Mouse (Mus musculus) left cerebral cortex, postnatal 10 days (tissue): ENCODE data around the gene Ttll13. TPM values are rescaled to one million over a fixed set of nuclear protein-coding genes. Genes with fewer than 3 reads are reported as not detected.

Experiments
- DNase-seq, 2 experiments: peaks; one replicate each; pipeline ENCODE4 v3.0.0; 2021 to 2022; ENCODE audit warnings: low spot score in 2 of 2, mixed read lengths in 1 of 2; ENCODE audit errors: extremely low spot score in 1 of 2
- intact Hi-C: fragments of 180-260 bp; cut with DNase I; formaldehyde crosslinking; loops from one replicate; pipeline ENCODE4 v1.15.1; 2025
- total RNA-seq, 2 experiments: library from RNA; stranded (reverse); gene quantifications; 2 replicates each; pipeline ENCODE4 v1.2.3; 2021

The Ttll13 gene
- total RNA-seq, 2 experiments from 2014 or later, result 1.3 to 2.2 TPM

GRCm38 (mm10) chr7:80255981-80256380, 9.8 kb downstream of the Ttll13 start:
- intact Hi-C loops, result no loop called here
- DNase-seq, result no peak

DNA sequence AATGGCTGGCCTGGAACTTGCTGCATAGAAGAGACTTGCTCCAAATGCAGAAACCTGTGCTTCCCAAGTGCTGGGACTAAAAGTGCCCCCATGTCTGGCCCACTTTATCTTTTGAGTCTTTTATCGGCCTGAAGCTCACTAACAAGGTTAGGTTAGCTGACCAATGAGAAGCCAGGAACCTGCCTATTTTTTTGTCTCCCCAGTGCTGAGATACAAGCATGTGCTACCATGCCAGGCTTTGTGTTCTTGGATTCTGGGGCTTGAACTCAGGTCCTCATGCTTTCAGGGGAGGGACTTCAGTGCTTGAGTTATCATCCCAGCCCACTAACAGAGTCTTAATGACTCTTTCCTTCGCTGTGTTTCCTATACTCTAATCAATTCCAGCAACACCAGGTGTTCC, 11.5 kb downstream of the Ttll13 start:
- DNase-seq, result no peak
- intact Hi-C loops, result no loop called here

- intact Hi-C loops, result no loop called here
Observed at GRCm38 (mm10) chr7:80260625-80261371, 14.6 kb downstream of the Ttll13 start, which contains the start of gene Ngrn. Ngrn (plus strand) TSS chr7:80261215.

GRCm38 (mm10) chr7:80261372-80261990, 15.3 kb downstream of the Ttll13 start:
- DNase-seq, result peak in 1 of 2 experiments; percentile 20
- intact Hi-C loops, result no loop called here

More at GRCm38 (mm10) chr7:80260625-80261371, 14.6 kb downstream of the Ttll13 start, which contains the start of gene Ngrn:
- peak; percentile 84 to 92 for DNase-seq

- intact Hi-C loops, result no loop called here
- no peak for DNase-seq
Observed at GRCm38 (mm10) chr7:80264606-80265005, 18.4 kb downstream of the Ttll13 start.

GRCm38 (mm10) chr7:80267764-80268163, 21.6 kb downstream of the Ttll13 start:
- intact Hi-C loops, result no loop called here
- no peak for DNase-seq

- intact Hi-C loops, result no loop called here
- peak; percentile 95 to 98 for DNase-seq
Observed at GRCm38 (mm10) chr7:80268897-80269750, 22.9 kb downstream of the Ttll13 start, which contains the start of gene Vps33b. Vps33b (plus strand) TSS chr7:80269649.

- intact Hi-C loops, result no loop called here
- DNase-seq, result peak in 1 of 2 experiments; percentile 56
Observed at GRCm38 (mm10) chr7:80269751-80270255, 23.6 kb downstream of the Ttll13 start.

DNA sequence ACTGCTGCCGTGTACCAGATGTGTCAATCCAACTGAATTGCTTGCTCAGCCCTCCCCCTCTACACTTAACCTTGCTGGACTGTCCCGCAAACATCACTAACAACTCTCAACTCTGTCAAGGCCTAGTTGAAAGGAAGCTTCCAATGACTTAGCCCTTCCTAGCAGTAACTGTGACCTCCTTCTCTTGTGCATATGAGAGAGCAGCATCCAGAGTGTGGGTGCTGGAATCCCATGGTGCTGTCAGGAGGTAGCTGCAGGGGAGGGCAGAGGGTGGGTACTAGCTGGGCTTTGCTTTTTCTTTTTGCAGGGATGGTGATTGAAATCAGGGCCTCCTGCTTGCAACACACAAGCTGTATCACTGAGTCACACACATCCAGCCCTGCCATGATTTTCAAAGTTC, 27.3 kb downstream of the Ttll13 start:
- no peak for DNase-seq
- intact Hi-C loops, result no loop called here

DNA sequence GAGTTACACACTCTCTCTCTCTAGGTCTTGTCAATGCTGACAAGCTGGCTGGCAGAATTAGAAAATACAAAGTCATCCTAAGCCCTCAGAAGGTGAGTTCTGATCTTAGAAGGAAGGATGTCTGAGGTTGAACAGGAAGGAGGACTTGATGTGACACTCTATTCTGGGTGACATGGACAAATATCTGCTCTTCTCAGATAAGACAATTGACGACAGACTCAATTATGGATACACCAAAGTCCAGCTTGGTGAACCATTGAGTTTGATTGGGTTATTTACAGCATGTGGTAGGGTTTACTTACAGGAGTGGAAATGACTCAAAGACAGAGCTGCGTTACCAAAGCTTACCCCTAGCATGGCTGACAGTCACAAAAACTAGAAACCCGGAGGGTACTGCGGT, 30.2 kb downstream of the Ttll13 start:
- no peak for DNase-seq
- intact Hi-C loops, result no loop called here

GRCm38 (mm10) chr7:80280032-80280431, 33.9 kb downstream of the Ttll13 start:
- DNase-seq, result no peak
- intact Hi-C loops, result no loop called here

DNA sequence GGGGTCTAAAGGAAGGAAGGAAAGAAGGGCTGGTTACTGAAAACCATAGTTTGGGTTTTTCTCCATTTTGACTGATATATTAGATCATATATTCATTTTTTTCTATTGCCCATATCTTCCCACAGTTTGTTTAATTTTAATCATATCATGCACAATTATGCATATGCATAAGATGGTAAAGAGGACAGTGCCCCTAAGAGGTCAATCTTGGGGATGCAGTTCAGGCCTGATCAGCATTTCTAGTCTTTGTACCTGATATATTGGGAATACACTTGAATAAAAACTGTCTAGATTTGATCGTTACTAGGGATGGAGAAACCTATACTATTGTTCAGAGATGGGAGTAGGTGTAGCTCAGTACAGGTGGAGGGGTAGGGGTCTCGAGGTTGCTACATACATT, 34.8 kb downstream of the Ttll13 start:
- intact Hi-C loops, result no loop called here
- DNase-seq, result no peak

DNA sequence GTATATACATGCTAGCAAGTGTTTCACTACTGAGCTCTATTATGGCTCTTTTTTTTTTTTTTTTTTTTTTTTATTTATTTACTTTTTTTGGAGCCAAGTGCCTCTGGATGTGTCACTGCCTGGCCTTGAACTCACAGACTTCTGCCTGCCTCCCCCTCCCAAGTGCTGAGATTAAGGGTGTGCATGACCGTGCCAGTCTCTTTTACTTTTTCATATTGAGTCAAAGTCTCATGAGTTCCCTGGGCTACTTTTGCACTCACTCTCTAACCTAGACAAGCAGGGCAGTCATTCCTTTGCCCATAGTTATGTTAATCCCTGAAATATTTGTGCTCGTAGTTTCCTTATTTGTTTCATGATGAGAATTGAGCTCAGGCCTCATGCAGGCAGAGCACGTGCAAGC, 35.5 kb downstream of the Ttll13 start:
- intact Hi-C loops, result no loop called here
- DNase-seq, result no peak

- intact Hi-C loops, result no loop called here
- DNase-seq, result no peak
Observed at GRCm38 (mm10) chr7:80283226-80283918, 37.2 kb downstream of the Ttll13 start.

GRCm38 (mm10) chr7:80284391-80284790, 38.2 kb downstream of the Ttll13 start:
- intact Hi-C loops, result no loop called here
- no peak for DNase-seq

DNA sequence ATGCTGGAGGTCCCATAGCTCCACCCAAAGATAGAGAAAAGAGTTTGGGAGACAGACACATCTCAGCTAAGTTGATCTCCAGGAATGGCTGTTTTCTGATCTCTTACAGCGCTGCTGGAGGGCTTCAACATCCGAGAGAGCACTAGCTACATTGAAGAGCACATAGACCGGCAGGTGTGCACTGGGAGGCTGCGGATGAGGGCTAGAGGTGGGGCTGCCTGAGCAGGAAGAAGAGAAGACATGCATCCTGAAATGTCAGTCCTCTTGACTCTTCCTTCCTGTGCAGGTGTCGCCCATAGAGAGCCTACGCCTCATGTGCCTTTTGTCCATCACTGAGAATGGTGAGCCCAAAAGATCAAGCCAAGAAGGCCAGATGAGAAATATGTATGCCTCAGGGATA, 39.5 kb downstream of the Ttll13 start:
- no peak for DNase-seq
- intact Hi-C loops, result no loop called here

GRCm38 (mm10) chr7:80287736-80288135, 41.6 kb downstream of the Ttll13 start:
- intact Hi-C loops, result no loop called here
- DNase-seq, result no peak

- peak; percentile 97 for DNase-seq
- intact Hi-C loops, result no loop called here
Observed at GRCm38 (mm10) chr7:80294062-80294763, 48.0 kb downstream of the Ttll13 start, which contains the start of gene Prc1. Prc1 (plus strand) TSS chr7:80294450.
